Mouse (Mus musculus): ENCODE results near the gene Sspn.

GRCm38 (mm10) chr6:145958070-145958469 is 26.6 kb downstream of the Sspn start:
- no peak for TF ChIP-seq CHD2 (IDR thresholded peaks at IDR 0.05; ENCODE audit: low read depth, low read length)
- TF ChIP-seq HCFC1 (IDR thresholded peaks at IDR 0.05; ENCODE audit: borderline replicate concordance, insufficient read depth, low read length), result no peak
